Mouse (Mus musculus): Measurements from ENCODE around the gene Ewsr1.
A peak's percentile ranks its signal among the peaks of the same experiment; 100 is the strongest.

Ewsr1 gene

DNA sequence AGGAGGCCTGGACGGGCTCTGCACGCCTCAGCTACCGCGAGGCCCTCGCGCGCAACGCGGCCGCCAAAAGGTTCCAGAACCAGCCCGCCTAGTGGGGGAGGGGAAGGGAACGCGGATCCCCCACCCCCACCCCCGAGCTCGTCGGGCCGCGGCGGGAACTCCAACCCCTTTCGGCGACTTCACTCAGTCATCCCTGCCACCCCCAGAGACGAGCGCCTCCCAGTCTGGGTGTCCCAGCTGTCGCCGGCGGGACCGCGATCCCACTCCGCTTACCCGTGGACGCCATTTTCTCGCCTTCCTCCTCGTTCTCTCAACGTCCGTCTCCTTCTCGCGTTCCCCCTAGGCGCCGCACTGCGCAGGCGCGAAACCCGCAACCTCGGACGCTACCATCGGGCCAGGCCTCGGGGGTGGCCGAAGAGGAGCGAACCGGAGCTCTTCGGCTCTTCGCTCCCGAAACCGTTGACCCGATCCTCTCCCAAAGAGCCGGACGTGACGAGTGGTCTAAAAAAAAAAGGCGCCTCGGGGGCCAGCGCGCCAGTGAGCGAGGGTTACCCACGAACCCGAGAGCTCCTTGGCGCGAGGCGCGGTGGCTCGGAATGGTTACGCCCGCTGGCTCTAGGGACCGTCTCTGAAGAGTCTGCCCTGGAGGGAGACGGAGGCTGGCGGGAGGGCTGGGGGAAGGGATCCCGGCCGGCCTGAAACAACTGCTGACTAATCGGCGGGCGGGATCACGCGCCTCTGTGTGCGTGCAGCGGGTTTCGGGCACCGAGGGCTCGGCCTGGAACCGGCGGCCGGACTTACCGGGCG lies at the start of gene Ewsr1, which contains the start of gene Rhbdd3:
Ewsr1 (minus strand) TSS at position 531 of the 807 bp plus-strand sequence.
Rhbdd3 (plus strand) TSS at position 191 of the 807 bp plus-strand sequence.
- peak; percentile 90 to 94 for DNase-seq

DNA sequence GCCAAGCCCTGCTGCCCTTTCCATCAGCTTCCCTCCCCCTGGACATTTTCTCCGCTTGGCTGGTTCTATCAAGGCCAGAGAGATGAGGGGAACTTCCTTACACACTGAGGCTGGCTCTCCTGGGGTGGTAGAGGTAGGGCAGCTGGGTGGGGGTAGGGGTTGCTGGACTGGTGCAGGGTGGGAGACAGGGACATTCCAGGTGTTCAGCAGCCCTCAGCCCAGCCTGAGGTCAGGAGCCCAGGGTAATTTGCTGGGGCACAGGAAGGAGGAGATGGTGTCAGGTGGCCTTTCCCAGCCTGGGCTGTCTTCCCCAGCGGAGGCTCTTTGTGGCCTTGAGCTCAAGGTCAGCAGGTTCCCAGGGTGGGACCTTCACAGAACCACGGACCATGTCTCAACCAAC lies 46.5 kb upstream of the Ewsr1 start:
- DNase-seq: no peak

DNA sequence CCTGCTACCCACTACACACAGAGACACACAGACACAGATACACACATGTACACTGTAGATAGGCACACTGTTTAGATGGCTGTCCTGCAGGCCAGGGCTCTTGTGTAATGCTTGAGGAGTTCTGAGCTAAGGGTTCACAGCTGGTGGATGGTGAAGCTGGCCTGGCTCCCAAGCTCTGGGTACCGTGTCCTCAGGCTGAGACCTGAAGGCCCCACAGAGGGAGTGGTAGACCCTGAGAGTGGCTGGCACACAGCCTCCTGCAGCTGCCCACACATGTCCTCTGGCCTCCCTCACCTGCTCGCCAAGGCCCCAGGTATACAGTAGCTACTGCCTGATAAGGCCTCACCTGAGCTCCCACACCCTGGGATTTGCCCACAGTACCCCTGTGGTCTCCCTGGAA lies 42.9 kb upstream of the Ewsr1 start:
- no peak for DNase-seq

DNA sequence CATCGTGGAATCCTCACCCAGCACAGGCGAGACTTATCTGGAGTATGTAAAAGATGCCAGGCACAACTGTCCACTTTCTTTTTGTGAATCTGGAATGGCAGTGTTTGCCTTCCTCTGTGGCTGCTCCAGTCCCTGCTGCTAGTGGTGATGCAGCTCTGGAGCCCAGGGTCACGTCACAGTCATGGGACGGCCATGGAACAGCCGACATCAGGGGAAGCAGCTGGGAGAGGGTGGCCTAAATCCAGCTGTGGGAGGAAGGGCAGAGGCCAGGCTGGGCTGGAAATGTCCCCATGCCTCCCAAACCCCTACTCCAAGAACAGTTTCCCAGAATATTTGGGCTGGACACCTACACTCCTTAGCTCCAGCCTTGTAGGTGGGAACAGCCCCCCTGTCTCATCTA lies 42.2 kb upstream of the Ewsr1 start:
- DNase-seq: no peak

DNA sequence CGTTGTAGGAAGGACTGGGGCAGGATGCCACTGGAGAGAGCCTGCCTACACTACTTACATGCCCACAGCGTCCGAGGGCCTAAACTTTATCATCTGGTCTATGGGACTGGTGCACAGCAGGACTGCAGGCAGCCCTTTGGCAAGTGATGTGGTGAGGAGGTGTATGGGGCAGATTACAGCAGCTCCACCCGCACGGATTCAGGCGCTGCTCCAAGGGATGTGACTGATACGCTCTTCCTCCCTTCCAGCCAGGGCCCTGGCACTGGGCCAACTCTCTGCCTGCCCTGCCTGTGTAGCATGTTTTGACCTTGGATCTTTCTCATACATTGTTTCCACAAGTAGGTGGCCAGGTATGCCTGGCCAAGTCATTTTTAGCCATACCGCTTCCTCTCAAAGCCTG lies 41.6 kb upstream of the Ewsr1 start:
- no peak for DNase-seq

DNA sequence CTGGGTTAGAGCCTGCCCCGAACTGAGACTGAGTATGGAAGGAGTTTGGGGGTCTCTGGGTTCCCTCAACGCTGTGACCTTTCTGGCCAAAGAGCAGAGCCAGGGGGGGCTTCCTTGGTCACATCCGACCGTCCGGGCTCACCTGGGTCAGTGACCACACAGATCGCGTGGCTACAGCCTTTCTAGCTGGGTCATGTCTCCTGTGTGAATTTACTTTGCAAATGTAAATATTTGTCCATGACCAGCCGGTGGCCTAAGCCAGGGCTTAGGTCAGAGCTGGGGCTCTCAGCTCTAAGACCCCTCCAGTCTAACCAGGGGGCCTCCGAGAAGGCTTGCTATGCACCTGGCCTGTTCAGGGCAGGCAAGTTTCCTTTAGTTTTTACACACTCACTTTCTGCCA lies 40.3 kb upstream of the Ewsr1 start:
- DNase-seq: no peak

DNA sequence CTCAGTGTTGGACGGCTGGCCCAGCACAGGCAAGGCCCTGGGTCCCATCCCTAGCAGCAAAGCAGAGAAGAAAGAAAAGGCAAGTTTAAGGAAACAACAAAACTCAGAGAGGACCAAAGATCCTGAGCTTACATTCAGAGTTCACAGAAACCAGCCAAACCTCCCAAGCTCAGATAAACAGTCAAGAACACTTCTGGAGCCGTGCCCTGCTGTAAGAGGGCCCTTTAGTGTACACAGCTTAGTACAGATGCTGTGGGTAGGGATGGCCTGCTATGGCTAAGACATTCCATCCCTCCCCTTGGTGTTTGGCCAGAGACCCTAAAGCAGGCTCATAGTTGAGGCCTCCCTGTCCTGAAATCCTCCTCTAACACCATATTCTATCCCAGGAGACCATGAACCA lies 39.6 kb upstream of the Ewsr1 start:
- DNase-seq: no peak

DNA sequence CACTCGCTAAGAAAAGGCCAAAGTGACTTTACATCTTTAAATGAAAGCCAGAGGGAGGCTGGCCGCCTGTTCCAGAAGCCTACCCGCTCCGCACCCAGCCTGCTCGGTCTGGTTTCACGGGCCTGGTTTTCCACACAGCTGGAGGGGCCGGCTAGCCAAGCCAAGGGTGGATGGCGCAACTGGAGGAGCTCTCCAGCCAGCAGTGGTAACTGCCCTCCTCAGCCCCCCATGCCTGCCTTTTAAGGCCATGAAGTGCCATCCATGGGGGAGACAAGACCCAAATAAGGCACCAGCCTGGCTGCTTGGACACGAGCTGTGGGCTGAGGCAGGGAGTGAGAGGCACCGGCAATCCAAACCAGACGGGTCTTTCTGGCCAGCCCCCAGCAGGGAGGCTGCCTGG lies 36.8 kb upstream of the Ewsr1 start:
- DNase-seq: no peak

DNA sequence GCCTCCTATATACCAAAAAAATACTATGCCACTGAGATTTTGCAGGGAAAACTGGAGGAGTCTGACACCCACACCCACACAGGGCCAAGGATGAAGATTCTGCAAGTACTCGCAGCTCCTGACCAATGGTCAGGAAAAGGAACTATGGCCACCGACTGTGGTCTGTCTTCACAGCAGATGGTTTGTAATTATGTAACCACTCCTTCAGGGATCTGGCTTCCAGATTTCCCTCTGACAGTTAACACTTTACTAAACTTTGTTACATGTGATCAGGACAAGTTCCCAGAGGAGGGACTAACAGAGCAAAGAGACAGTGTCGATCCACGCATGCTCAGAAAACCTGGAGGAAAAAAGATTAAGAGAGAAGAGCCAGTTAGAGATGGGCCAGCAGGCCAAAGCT lies 33.7 kb upstream of the Ewsr1 start:
- no peak for DNase-seq

DNA sequence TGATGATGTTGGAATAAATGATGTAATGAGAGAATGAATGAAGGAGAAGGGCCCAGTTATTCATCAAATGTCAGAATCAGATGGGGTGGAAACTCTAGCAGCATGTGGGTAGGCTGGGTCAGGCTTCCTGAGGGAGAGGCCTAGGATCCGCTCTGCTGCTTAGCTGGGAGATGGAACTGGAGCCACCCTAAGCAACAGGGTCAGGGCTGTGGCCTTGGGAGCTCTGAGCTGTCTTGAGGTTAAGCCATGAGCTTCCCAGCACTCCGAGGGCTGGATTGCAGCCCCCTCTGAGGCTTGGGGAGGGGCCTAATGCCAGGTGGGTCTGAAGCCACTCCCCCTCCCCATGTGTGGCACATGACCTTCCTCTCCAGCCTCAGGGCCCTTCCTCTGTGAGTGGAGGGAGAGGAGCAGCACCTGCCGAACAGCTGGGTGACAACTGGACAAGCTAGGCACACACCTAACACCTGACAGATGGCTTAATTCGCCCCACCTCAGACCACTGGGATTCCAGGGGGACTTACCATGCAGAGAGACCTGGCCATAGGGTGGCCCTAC lies 31.1 kb upstream of the Ewsr1 start:
- DNase-seq: no peak

DNA sequence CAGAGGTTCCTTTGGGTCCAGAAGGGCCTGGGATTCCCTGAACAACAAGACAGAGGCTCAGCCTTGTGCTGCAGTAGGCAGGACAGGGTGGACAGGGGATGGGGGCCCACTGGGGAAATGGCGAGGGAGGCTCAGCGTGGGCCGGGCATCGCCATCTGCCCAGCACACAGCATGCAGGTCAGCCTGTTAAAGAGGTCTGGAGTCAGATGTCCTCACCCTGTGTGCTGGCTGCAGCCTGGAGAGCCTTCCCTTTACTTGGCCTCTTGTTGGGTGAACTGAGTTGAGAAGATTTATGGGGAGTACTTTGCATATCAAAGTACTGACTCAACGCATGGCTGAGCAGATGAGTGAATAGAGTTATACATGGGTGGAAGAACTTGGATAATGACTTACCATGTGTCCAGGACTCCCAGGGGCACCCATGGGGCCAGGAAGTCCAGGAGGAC lies 30.0 kb upstream of the Ewsr1 start:
- no peak for DNase-seq

DNA sequence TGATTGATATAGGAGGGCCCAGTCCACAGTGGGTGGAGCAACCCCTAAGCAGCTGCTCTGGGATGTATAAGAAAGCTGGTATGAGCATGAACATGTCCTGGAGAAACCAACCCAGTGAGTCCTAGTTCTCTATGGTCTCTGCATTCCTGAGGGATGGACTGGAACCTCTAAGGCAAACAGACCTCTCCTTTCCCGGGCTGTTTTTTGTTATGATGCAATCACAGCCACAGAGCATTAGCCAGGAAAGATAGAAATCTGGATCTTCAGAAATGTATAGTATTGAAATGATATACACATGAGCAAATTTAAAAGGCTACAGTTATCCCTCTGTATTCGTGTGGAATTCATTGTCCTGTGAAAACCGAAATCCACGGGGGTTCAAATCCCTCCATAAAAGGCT lies 26.6 kb upstream of the Ewsr1 start:
- DNase-seq: no peak

DNA sequence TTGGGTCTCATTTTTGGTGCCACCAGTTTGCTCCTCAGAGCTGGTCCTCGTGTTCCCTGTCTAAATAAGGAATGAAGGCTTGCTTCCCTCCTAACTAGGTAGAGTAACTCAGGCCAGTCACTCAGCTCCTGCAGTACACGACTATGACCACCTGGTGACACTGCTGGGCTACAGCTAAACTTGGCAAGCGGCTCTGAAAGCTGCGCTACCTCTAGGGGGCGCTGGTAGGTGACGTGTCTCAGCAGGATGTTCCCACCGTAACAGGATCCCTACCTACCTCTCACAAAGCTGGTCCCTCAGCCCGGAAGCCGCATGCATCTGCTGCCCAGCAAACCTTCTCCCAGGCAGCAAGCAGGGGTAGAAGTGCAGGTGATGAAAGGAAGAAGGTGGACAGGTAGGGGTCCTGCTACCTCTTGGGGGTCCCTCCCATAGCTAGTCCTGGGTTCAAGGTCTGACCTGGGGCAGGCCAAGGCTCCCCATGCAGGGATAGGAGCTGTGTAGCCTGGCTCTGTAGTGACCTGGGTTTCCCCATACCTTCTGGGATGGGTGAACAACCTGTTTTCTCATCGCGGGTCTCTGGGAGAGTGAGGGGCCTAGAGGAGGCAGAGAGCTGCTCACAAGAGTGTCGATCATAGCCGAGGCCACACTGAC lies 16.0 kb upstream of the Ewsr1 start:
- DNase-seq: peak; percentile 73 to 81

DNA sequence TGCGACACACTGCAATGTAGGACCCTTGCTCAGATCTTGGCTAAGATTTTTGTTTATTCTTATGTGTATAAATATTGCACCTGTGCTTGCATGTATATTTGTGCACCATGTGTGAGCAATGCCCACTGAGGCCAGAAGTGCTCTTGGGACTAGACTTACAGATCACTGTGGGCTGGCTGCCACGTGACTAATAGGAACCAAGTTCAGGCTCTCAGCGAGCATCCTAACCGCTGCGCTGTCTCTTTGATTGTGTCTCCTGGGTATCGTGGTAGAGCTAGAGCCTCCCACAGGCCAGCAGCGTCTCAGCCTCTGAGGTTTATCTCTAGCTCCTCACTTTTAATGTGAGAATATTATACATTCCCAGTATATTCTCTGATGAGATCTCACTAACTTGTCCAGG lies 14.6 kb upstream of the Ewsr1 start:
- DNase-seq: no peak

DNA sequence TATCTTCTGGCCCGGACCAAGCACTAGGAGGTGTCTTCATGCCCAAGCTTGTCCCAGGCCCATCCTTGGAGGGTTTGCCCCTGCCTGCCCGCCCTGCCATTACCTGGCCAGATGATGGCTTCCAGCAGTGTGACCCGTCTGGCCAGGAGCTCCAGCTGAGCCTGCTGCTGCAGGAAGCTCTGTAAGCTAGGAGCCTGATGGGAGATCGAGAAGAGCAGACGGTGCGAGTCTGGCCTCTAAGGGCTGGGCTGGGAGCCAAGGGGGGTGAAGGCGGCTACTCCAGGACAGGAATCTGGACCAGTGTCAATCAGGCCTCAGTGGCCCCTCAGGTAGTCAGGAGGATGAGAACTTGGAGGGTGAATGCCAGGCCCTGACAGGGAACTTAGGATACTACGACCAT lies 10.4 kb upstream of the Ewsr1 start:
- no peak for DNase-seq

DNA sequence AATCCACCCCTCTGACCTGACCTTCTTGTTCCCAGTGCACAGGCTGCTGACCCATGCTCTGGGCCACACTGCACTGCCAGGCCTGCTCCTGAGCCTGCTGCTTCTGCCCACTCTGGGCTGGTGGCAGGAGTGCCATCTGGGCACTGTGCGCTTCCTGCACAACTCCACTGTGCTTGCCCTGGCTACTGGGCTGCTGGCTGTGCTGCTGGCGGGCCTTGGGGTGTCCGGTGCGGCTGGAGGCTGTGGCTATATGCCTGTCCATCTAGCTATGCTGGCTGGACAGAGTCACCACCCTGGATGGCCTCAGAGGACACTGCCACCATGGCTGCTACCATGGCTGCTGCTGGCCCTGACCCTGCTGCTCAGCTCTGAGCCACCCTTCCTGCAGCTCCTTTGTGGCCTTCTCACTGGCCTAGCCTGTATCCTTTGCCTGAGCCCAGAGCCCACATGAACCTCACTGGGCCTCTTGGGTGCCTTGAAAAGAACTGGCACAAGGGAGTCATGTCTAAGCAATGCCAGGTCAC lies 5.0 kb upstream of the Ewsr1 start:
- DNase-seq: no peak

DNA sequence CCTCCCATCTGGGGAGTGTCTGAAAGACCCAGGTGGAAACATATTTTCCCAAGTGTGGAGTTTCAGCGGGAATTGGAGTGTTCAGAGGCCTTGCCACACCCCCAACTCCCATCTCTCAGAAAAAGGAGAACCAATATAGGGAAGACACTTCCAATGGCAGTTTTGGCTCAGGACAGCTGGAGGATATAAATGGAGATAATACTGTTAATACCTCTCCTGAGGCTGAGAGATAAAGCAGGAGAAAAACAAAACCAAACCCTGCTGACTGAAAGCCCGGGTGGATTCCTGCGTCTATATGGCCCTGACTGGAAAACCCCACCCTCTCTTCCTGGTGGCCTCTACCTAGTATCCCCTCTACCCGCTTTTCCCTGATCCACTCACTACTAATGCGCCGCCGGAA lies 3.3 kb upstream of the Ewsr1 start:
- no peak for DNase-seq

DNA sequence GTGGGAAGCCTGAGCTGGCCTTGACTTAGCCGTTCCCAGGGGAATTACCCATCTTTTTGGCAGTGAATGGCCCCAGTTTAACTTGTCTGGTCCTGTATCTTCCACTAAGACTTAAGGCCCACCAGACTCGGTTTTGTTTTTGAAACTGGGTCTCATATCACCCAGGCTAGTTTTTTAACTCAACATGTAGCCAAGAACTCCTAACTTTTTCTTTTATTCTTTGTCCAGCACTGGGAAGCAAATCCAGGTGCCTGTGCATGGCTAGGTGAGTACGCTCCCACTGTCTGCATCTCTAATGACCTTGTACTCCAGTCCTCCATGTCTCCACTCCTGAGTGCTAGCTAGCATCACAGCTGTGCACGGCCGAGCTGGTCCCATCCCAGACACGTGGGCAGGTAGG lies 2.6 kb upstream of the Ewsr1 start:
- DNase-seq: no peak

DNA sequence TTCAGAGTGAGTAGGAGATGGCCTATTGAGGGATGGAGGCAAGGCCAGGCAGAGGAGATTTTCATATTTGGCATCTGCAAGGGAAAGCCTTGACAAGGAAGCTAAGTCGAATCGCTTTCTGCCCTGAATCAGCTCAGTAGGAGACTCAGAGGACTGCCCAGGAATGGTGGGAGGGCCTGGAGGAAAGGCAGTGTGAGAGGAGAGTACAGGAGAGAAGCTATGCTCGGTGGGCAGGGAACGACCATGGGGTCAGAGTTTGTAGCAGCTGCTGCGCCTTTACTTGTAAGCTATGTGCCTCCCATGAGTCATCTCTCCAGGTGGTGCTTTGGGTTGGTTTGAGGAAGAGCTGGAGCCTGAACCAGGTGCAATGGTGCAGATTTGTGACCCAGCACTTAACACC lies 1.7 kb upstream of the Ewsr1 start:
- no peak for DNase-seq

DNA sequence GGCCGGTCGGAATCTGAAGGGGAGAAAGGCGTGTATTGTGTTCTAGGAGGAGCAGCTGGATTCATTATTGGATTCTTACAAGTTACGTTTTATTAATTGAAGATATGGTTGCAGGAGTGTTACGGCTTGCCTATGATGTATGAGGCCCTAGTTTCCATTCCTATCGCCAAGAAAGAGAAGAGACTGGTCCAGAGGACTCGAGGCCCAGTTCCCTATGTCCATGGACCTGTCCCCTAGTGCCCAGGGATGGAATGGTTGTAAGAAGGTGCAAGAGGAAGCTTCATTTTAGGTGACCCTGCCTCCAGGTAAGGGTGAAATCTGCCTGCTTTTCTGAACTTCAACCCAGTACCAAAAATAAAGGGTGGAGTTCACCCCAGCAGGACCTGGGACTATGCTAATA lies 1.2 kb upstream of the Ewsr1 start:
- no peak for DNase-seq

DNA sequence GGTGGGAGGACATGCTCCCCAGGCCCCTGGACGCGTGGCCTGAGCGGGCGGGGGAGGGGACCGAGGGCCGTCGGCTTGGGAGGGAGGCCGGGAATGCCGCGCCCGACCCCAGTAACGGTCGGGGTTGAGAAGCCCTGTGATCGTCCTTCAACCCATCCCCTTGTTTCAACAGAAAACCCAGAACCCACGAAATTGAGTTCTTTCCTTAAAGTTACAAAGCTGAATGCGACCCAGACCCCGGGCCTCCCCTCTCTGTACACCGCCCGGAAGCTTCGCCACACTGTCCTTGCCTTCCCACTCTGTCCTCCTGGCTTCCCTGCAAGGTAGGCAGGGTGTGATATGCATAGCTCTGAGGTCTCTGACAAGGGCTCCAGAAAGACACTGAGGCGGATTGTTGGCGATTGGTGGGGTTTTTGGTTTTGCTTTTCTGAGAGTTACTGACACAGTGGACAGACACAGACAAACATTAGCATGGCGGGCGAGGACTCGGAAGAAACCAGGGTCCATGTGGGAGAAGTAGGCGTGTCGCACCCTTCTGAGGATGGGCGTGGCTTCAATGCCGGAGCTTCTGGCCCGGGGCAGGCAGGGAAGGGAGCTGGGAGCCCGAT lies 614 bp upstream of the Ewsr1 start:
- peak; percentile 59 to 76 for DNase-seq

DNA sequence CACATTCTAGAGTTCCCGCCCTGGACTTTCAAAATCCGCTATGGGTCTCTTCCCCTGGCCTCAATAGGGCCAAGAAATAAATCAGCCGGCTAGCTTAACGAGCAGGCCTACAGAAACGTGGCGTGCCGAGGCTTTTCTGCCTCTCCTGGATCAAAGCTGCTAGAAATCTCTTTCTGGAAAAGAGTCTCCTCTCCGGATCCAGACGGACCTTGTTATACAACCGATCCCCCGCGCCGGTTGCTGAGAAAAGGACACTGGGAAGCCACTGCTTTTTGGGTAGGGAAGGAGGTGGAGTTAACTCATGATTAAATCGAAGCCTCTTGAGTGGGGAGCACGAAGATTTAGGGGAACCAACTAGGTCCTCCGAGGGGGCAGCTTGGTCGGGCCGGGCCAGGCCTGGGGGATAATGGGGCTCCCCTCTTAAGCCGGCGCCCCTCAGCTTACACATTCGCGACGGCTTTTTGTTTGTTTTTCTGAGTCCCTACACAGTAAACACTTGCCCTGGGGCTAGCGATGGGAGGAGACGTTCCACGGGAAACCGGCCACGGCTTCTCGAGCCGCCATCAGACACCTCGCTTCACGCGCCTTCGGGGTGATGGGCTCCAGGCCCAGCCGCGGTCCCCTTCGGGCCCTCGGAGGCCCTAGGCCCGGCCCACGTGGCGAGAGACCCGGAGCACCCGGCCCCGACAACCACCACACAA lies 881 bp downstream of the Ewsr1 start:
- peak in 1 of 2 experiments; percentile 39 for DNase-seq

DNA sequence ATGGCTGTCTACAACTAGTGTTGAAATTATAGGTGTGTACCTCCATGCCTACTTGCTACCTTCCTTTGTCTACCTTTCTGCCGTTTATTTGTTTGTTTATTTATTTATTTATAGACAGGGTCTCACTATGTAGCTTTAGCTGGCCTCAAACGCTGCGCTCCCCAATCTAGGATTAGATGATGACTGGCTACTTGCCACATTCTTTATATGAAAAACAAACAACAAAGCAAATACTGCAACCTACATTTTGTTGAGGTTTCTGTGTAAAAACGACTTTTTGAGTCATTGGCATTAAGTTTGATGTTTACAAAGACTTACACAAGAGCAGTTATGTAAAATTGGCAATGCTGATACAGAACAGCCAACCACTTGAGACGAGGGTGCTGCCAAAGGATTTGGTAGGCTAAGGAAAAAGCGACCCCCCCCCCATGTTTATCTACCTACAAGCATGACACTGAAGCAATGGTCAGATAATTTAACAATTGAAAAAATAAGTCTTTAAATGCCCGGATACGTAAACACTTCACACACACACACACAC lies 2.5 kb downstream of the Ewsr1 start:
- DNase-seq: no peak

Data from thymus, adult 18-20 months (tissue).